Mouse (Mus musculus) liver, embryonic 14.5 days (tissue): Measurements from ENCODE around the gene Syt8.

Experiments
- CTCF ChIP-seq: IDR thresholded peaks from 2 replicates; pipeline ENCODE4 v1.5.1; 2016; ENCODE audit warnings: antibody characterized with exemption, low read depth, control low read depth
- EP300 ChIP-seq: IDR thresholded peaks from 2 replicates; pipeline ENCODE4 v1.6.1; 2016; ENCODE audit warnings: antibody characterized with exemption, low read depth

DNA sequence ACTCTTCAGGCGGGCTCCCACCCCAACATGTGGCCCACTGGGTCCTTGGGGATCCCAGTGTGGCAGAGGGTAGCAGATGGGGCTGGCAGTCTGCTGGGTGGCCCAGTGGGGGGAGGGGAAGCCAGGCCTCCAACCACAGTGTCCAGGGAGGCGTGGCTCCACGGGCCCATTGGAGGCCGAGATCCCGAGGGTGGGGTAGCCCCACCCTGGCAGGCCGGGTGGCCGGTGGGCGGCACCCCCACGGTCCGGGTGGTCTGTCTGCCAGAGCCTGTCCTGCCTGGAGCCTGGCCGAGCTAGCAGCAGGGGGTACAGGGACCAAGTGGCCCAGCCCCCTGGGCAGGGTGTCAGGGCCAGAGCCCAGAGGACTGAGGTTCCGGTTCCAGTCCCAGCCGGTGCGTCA is 40.1 kb downstream of the Syt8 start:
- TF ChIP-seq CTCF (no peak), EP300 (no peak)
